Mouse (Mus musculus): Measurements from ENCODE around the gene 1700024G13Rik.

The 1700024G13Rik gene

GRCm38 (mm10) chr14:32332515-32333445, 55.4 kb downstream of the 1700024G13Rik start:
- DNase-seq (ENCODE audit: low spot score in 2 of 2) = no peak

- no peak for DNase-seq (ENCODE audit: low spot score in 2 of 2)
These were observed 60.8 kb downstream of the 1700024G13Rik start for GRCm38 (mm10) chr14:32327366-32327765.

All from right cerebral cortex, postnatal 36 days (tissue).